Mouse (Mus musculus): Measurements from ENCODE around the gene Nanos2.

Nanos2 gene

DNA sequence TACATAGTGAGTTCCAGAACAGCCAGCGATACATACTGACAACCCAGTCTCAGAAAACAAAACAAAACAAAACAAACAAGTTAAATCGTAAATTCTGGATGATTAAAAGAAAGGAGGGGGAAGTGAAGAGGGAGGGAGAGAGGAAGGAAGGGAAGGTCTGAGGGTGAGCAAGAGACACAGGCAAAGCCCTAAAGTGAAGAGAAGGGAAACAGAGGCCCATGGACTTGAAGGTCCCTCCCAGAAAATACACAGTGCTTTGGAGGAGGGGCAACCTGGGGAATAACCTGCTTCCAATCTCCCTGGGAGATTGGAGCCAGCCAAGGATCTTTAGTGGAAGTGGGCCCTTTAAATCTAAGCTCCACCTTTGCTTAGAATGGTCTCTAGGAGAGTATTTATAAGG is at the start of gene Nanos2:
TSS of gene Nanos2 (plus strand) at position 301 of the 400 bp plus-strand sequence.
- CTCF ChIA-PET: interaction anchor here in 2 of 4 experiments (0.6 to 0.8 kb wide), 2 partner anchors 16 to 159 kb away, joined by 3 read pairs; no protein-coding TSS in a partner anchor
- POLR2A ChIA-PET: interaction anchor here in 2 of 4 experiments (1.0 to 1.4 kb wide), 2 partner anchors 31 to 94 kb away, joined by 3 read pairs; no protein-coding TSS in a partner anchor

- ChIA-PET CTCF (interaction anchor here in 2 of 4 experiments (0.5 to 1.4 kb wide), 7 partner anchors 17 to 126 kb away, joined by 3 to 5 read pairs (median 4); partner anchors contain the start of genes Nova2 (in 1 of the 2) and Rsph6a (in 1 of the 2)), POLR2A (interaction anchor here in 2 of 4 experiments (0.5 to 1.5 kb wide), 4 partner anchors 15 to 507 kb away, joined by 3 to 5 read pairs (median 4); partner anchors contain the start of genes Ccdc61 (in 1 of the 2) and Nova2 (in 1 of the 2))
These were observed 44.8 kb upstream of the Nanos2 start for GRCm38 (mm10) chr7:18942376-18942775.

DNA sequence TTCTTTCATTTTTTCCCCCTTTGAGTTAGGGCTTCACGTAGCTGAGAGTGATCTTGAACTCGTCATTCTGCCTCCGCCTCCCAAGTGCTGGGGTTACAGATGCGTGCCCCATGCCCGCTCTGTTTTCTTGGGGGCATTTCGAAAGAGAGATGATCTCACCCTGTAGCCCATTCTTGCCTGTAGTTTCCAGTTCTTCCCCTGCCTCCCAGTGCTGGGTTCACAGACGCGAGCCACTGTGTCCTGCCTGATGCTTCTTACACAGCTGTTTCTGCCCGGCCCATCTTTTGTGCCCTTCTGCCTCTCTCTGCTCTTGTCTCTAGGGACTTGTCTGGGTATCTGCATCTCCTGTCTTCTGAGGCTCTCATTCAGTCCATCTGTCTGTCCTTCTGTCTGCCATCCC is 44.4 kb upstream of the Nanos2 start:
- POLR2A ChIA-PET: interaction anchor here in 2 of 4 experiments (0.5 to 1.2 kb wide), 5 partner anchors 14 to 1940 kb away, joined by 3 to 4 read pairs (median 3); partner anchors contain the start of gene Ccdc61 (in 1 of the 2)
- CTCF ChIA-PET: interaction anchor here in 3 of 4 experiments (0.6 to 1.4 kb wide), 6 partner anchors 26 to 169 kb away, joined by 3 to 5 read pairs (median 4); partner anchors contain the start of gene Rsph6a (in 1 of the 3)

DNA sequence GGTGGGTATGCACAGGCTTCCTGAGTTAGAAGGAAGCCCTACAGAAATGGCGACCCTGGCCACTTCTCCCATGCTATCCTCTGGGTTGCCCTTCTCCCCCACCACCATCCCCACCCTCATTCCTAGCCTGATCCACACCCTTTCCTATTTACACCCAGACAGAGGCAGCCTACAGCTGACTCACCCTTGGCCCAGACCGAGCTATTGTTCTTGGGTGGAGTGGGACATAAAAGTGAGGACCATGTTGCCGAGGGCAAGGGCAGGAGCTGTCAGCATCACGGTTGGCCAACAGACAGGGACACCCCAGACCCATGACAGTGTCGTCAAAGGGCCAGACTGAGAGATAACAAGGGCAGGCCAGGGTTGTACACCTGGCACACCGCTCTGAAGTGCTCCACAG is 39.0 kb upstream of the Nanos2 start:
- ChIA-PET CTCF (interaction anchor here in 2 of 4 experiments (0.5 to 1.1 kb wide), 7 partner anchors 13 to 385 kb away, joined by 3 to 4 read pairs (median 3); no protein-coding TSS in a partner anchor), POLR2A (interaction anchor here in 2 of 4 experiments (0.6 to 1.2 kb wide), 5 partner anchors 9 to 660 kb away, joined by 3 to 4 read pairs (median 3); partner anchors contain the start of gene Nova2 (in 1 of the 2))

GRCm38 (mm10) chr7:18949781-18950522 is 37.2 kb upstream of the Nanos2 start:
- POLR2A ChIA-PET: interaction anchor here in 3 of 4 experiments (0.5 to 1.9 kb wide), 4 partner anchors 8 to 125 kb away, joined by 3 to 7 read pairs (median 4); no protein-coding TSS in a partner anchor
- CTCF ChIA-PET: interaction anchor here in 3 of 4 experiments (0.5 to 0.8 kb wide), 4 partner anchors 27 to 139 kb away, joined by 3 to 4 read pairs (median 3); no protein-coding TSS in a partner anchor

- POLR2A ChIA-PET: interaction anchor here in 2 of 4 experiments (0.6 to 1.9 kb wide), 5 partner anchors 9 to 169 kb away, joined by 3 to 7 read pairs (median 4); partner anchors contain the start of gene Fbxo46 (in 1 of the 2)
- CTCF ChIA-PET: interaction anchor here in 2 of 4 experiments (0.7 to 0.8 kb wide), 3 partner anchors 59 to 138 kb away, joined by 3 read pairs; no protein-coding TSS in a partner anchor
These were observed 36.5 kb upstream of the Nanos2 start for GRCm38 (mm10) chr7:18950523-18951315.

- POLR2A ChIA-PET: interaction anchor here in 1 of 4 experiments (0.6 to 1.9 kb wide), 4 partner anchors 9 to 169 kb away, joined by 3 to 7 read pairs (median 4); partner anchors contain the start of gene Fbxo46
- CTCF ChIA-PET: interaction anchor here in 1 of 4 experiments (0.7 kb wide), 1 partner anchor 60 kb away, joined by 3 read pairs; no protein-coding TSS in a partner anchor
These were observed 35.8 kb upstream of the Nanos2 start for GRCm38 (mm10) chr7:18951397-18951796.

DNA sequence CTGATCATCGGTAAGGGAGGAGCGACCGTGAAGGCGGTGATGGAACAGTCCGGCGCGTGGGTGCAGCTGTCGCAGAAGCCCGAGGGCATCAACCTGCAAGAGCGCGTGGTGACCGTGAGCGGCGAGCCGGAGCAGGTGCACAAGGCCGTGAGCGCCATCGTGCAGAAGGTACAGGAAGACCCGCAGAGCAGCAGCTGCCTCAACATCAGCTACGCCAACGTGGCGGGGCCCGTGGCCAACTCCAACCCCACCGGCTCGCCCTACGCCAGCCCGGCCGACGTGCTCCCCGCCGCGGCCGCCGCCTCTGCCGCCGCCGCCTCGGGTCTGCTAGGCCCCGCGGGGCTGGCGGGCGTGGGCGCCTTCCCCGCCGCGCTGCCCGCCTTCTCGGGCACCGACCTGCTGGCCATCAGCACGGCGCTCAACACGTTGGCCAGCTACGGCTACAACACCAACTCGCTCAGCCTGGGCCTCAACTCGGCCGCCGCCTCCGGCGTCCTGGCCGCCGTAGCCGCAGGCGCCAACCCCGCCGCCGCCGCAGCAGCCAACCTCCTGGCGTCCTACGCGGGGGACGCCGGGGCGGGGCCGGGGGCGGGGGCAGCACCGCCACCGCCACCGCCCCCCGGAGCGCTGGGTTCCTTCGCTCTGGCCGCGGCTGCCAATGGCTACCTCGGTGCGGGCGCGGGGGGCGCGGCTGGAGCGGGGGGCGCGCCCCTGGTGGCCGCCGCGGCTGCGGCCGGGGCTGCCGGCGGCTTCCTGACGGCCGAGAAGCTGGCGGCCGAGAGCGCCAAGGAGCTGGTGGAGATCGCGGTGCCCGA is 29.4 kb upstream of the Nanos2 start:
- CTCF ChIA-PET: interaction anchor here in 3 of 4 experiments (0.5 to 1.5 kb wide), 9 partner anchors 13 to 690 kb away, joined by 3 to 4 read pairs (median 3); partner anchors contain the start of gene Nova2 (in 2 of the 3)
- POLR2A ChIA-PET: interaction anchor here in 3 of 4 experiments (0.5 to 2.2 kb wide), 11 partner anchors 9 to 659 kb away, joined by 3 to 10 read pairs (median 3); partner anchors contain the start of gene Nova2 (in 2 of the 3)

- CTCF ChIA-PET: interaction anchor here in 3 of 4 experiments (0.5 to 1.0 kb wide), 6 partner anchors 12 to 67 kb away, joined by 3 to 4 read pairs (median 3); partner anchors contain the start of gene Nova2 (in 1 of the 3)
- POLR2A ChIA-PET: interaction anchor here in 2 of 4 experiments (0.6 to 1.6 kb wide), 6 partner anchors 25 to 134 kb away, joined by 3 to 5 read pairs (median 3); partner anchors contain the start of gene Nova2 (in 1 of the 2)
These were observed 28.8 kb upstream of the Nanos2 start for GRCm38 (mm10) chr7:18958384-18958766.

GRCm38 (mm10) chr7:18959446-18959845 is 27.8 kb upstream of the Nanos2 start:
- ChIA-PET POLR2A (interaction anchor here in 3 of 4 experiments (0.6 to 1.2 kb wide), 6 partner anchors 8 to 313 kb away, joined by 3 to 4 read pairs (median 3); no protein-coding TSS in a partner anchor), CTCF (interaction anchor here in 1 of 4 experiments (1.9 kb wide), 1 partner anchor 11 kb away, joined by 6 read pairs; no protein-coding TSS in a partner anchor)

GRCm38 (mm10) chr7:18962171-18962792 is 24.9 kb upstream of the Nanos2 start:
- POLR2A ChIA-PET: interaction anchor here in 1 of 4 experiments (0.6 to 0.7 kb wide), 2 partner anchors 75 to 213 kb away, joined by 3 to 4 read pairs; no protein-coding TSS in a partner anchor

DNA sequence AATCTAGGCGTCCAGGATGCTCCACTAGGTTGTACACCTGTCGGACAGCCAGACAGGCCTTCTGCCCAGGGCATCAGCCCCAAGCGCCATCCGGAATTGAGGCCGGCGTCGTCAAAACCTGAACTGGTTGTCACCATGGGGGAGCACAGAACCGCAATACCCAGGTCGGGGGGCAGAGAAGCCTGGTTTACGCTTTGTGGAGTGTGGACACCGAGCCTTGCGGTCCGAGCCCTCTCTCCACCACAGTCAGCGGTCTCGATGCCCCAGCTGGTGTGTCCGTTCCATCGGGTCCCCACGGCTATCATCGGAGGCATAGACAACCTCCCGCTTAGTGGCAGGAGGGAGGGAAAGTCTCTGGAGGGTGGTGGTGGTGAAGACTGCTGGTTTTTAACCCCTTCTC is 24.4 kb upstream of the Nanos2 start:
- CTCF ChIA-PET: no interaction called here

More at GRCm38 (mm10) chr7:18962171-18962792, 24.9 kb upstream of the Nanos2 start:
- CTCF ChIA-PET: interaction anchor here in 1 of 4 experiments (0.7 kb wide), 1 partner anchor 20 kb away, joined by 5 read pairs; no protein-coding TSS in a partner anchor

GRCm38 (mm10) chr7:18963294-18963843 is 23.8 kb upstream of the Nanos2 start:
- POLR2A ChIA-PET: interaction anchor here in 1 of 4 experiments (0.6 kb wide), 2 partner anchors 11 to 112 kb away, joined by 3 to 7 read pairs; no protein-coding TSS in a partner anchor
- CTCF ChIA-PET: interaction anchor here in 2 of 4 experiments (0.7 to 0.8 kb wide), 2 partner anchors 433 to 560 kb away, joined by 5 to 6 read pairs; no protein-coding TSS in a partner anchor

More for the DNA sequence above, 24.4 kb upstream of the Nanos2 start:
- POLR2A ChIA-PET: interaction anchor here in 1 of 4 experiments (0.6 kb wide), 1 partner anchor 76 kb away, joined by 4 read pairs; no protein-coding TSS in a partner anchor

DNA sequence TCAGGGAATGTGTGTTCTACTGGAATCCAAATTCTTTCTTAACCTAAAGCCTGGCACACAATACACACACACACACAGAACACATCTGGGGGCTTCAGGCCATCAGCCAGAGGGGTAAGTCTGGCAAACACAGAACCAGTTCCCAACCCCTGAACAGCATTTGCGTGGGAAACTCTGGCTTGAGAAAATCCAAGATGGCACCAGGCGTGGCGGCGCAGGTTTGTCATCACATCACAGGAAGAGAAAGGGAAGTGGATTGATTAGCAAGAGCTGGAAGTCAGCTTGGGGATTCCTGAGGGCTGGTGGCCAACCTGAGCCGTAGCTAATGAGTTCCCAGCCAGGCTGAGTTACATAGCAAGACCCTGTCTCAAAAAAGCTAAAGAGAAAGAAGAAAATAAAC is 21.9 kb upstream of the Nanos2 start:
- CTCF ChIA-PET: interaction anchor here in 1 of 4 experiments (1.0 kb wide), 1 partner anchor 58 kb away, joined by 3 read pairs; the partner anchor contains the start of gene Foxa3
- POLR2A ChIA-PET: interaction anchor here in 1 of 4 experiments (0.5 kb wide), 1 partner anchor 215 kb away, joined by 3 read pairs; no protein-coding TSS in a partner anchor

DNA sequence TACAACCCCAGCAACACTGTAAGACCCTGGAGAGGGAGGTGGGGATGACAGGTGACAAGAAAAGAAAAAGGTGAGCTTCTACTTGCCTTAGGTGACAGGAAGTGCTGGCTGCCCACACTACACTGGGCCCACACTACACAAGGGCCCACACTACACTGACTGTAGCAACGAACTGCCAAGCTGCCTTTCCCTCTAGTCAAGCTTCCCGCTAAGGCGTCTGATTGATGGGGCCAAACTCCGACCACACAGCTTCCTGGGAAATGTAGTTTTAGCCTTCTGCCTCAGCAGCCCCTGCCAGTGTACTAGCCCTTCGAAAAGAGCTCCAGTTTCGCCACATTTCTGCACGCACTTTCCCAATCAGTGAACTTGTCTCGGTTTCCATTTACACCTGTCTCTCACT is 19.6 kb upstream of the Nanos2 start:
- ChIA-PET POLR2A (interaction anchor here in 2 of 4 experiments (0.7 to 1.2 kb wide), 2 partner anchors 26 to 387 kb away, joined by 3 read pairs; no protein-coding TSS in a partner anchor), CTCF (interaction anchor here in 3 of 4 experiments (0.6 to 1.4 kb wide), 6 partner anchors 15 to 439 kb away, joined by 3 to 5 read pairs (median 3); no protein-coding TSS in a partner anchor)

Data from embryonic stem cell, embryonic (primary cell).